ENCODE assay signal across 8 mouse cellular contexts in the genomic region with DNA sequence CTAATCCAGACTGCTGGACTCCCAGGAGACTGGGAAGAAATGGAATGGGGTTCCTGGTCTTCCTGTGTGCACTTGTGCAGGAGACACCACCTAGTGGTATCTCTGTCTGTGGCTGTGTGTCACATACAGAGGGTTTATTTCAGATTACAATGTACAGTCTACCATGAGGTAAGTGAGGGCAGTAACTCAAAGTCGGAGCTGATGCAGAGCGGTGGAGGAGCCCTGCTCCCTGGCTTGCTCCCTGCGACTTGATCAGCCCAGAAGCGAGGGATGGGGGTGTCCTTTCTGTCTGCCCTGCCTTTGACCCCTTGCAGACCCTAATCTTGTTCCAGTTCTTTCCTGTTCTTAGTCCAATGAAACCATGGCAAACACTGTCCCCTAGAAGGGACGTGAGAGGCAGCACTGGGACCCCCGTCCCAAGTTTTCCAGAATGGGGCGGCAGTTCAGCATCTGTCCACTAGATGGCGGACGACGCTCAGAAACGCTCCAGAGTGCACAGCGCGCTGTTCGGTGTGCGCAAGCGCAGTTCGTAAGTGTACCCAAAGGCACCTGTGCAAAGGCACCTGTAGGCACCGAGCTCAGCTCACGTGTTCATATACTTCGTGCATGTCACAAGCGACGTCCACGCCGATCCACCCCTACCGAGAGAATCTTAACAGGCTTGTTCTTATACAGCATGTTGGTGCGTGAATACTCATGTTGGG. TPM values are rescaled to one million over a fixed set of nuclear protein-coding genes. Genes with fewer than 3 reads are reported as not detected.
DNase-seq lines count a peak whose midpoint lies in the region; ATAC-seq and TF ChIP-seq lines count a peak whose summit lies in the region.

No protein-coding gene starts in this region.

- TF ChIP-seq CTCF in testis, adult 2 months (IDR thresholded peaks at IDR 0.05; ENCODE audit: control insufficient read depth, insufficient read depth, insufficient replicate concordance, low read depth, low read length): peak; percentile 98

- no peaks in the 10 kb centered on the region for H3K36me3 ChIP-seq in forebrain, embryonic 11.5 days (ENCODE audit: control insufficient read depth, insufficient read depth, low read length)
- H3K36me3 ChIP-seq in neural tube, embryonic 15.5 days: no peaks in the 10 kb centered on the region
- H3K36me3 ChIP-seq in testis, adult 2 months (ENCODE audit: control insufficient read depth, insufficient read depth, low read length): no peaks in the 10 kb centered on the region

- DNase-seq in brain, embryonic 18.5 days (ENCODE audit: low read depth, low spot score): peak; percentile 36
- peak; percentile 89 for DNase-seq in forebrain, embryonic 11.5 days (ENCODE audit: low spot score)
- peak; percentile 27 for DNase-seq in heart, postnatal 25 days (ENCODE audit: low spot score)
- peak; percentile 59 for DNase-seq in large intestine, adult 2 months (ENCODE audit: low read depth, low spot score)
- peak; percentile 78 to 86 for DNase-seq in lung, adult 18-20 months

- H3K4me3 ChIP-seq in forebrain, embryonic 11.5 days (ENCODE audit: low read depth, low read length): no peak overlapping the region
- peak overlapping the region; percentile 22 for H3K4me3 ChIP-seq in neural tube, embryonic 15.5 days (replicated peaks)
- H3K4me3 ChIP-seq in testis, adult 2 months (ENCODE audit: control insufficient read depth, low read depth, low read length): peak overlapping the region; percentile 17; the same call in 1 of the 2 replicates

- peak overlapping the region; percentile 41; the same call in 1 of the 2 replicates for H3K4me2 ChIP-seq in forebrain, embryonic 11.5 days (ENCODE audit: low read depth, low read length, severe bottlenecking)
- H3K4me2 ChIP-seq in neural tube, embryonic 15.5 days: peak overlapping the region; percentile 54

- H3K4me1 ChIP-seq in forebrain, embryonic 11.5 days (replicated peaks; ENCODE audit: control insufficient read depth, insufficient read depth, low read length): no peaks in the 10 kb centered on the region
- peaks cover 7% of the 10 kb centered on the region for H3K4me1 ChIP-seq in neural tube, embryonic 15.5 days
- H3K4me1 ChIP-seq in testis, adult 2 months (ENCODE audit: control insufficient read depth, insufficient read depth, low read length): peaks cover 11% of the 10 kb centered on the region

- peak; percentile 90 for ATAC-seq in CD4-positive, CD25-positive, alpha-beta regulatory T cell, adult 4 months
- ATAC-seq in forebrain, embryonic 11.5 days (replicated peaks; ENCODE audit: low FRiP score): peak; percentile 63
- peak; percentile 86 for ATAC-seq in neural tube, embryonic 15.5 days (ENCODE audit: low FRiP score)

- peaks cover 2% of the 10 kb centered on the region; the same call in 1 of the 2 replicates for H3K27me3 ChIP-seq in forebrain, embryonic 11.5 days (ENCODE audit: control insufficient read depth, insufficient read depth, low read length)
- peaks cover 41% of the 10 kb centered on the region for H3K27me3 ChIP-seq in neural tube, embryonic 15.5 days (replicated peaks)
- H3K27me3 ChIP-seq in testis, adult 2 months (ENCODE audit: control insufficient read depth, insufficient read depth, low read length): no peaks in the 10 kb centered on the region

- H3K27ac ChIP-seq in forebrain, embryonic 11.5 days (ENCODE audit: low read depth, low read length): no peak overlapping the region
- H3K27ac ChIP-seq in neural tube, embryonic 15.5 days (replicated peaks): no peak overlapping the region
- H3K27ac ChIP-seq in testis, adult 2 months (ENCODE audit: control insufficient read depth, insufficient read depth, low read depth, low read length): no peak overlapping the region

- no peak overlapping the region; the same call in 1 of the 2 replicates for H3K9ac ChIP-seq in forebrain, embryonic 11.5 days (ENCODE audit: low read length)
- no peak overlapping the region for H3K9ac ChIP-seq in neural tube, embryonic 15.5 days (replicated peaks)

- H3K9me3 ChIP-seq in forebrain, embryonic 11.5 days (ENCODE audit: control insufficient read depth, low read length): no peaks in the 10 kb centered on the region
- H3K9me3 ChIP-seq in neural tube, embryonic 15.5 days (replicated peaks): no peaks in the 10 kb centered on the region

- no peak for TF ChIP-seq POLR2A in testis, adult 2 months (IDR thresholded peaks at IDR 0.05; ENCODE audit: control insufficient read depth, low read depth, low read length)

- WGBS in forebrain, embryonic 11.5 days: 7% methylated on average over 26 of the region's 26 CpGs
- WGBS in large intestine, adult 2 months: 8% methylated on average over 26 of the region's 26 CpGs
- WGBS in neural tube, embryonic 15.5 days: 7% methylated on average over 26 of the region's 26 CpGs

- intact Hi-C loops in heart, postnatal 25 days (cut with DNase I): loop anchor here (1.0 to 5.0 kb wide), 2 partner anchors 63 to 101 kb away; no protein-coding TSS in a partner anchor

RNA-seq across cellular contexts. Expression of a gene that starts 12.6 kb away (rescaled TPM):
- 1 to 10 TPM; 7.5 to 8.5 TPM for polyA plus RNA-seq in CD4-positive, CD25-positive, alpha-beta regulatory T cell, adult 4 months (2017; shearing (Covaris generic))
- polyA plus RNA-seq in forebrain, embryonic 11.5 days (2014; fragmentation: Nextera tagmentation; extraction: Ambion mirVana): 237 and 256 TPM in 2 replicates
- 10 to 100 TPM; 20.3 to 20.9 TPM for total RNA-seq in heart, postnatal 25 days (2021)
- 60.2 and 76.9 TPM in 2 replicates for polyA plus RNA-seq in large intestine, adult 2 months (2012; rRNA removed)
- polyA plus RNA-seq in neural tube, embryonic 15.5 days (2015; fragmentation: Nextera tagmentation; extraction: Ambion mirVana): 33.4 and 51.7 TPM in 2 replicates
- 13.4 and 14.9 TPM in 2 replicates for polyA plus RNA-seq in testis, adult 2 months (2012; rRNA removed)

RNA-seq across cellular contexts. Expression of a gene that starts 39.4 kb away (rescaled TPM):
- polyA plus RNA-seq in CD4-positive, CD25-positive, alpha-beta regulatory T cell, adult 4 months (2017; shearing (Covaris generic)): 100 to 1,000 TPM; 268 to 337 TPM
- 430 and 504 TPM in 2 replicates for polyA plus RNA-seq in forebrain, embryonic 11.5 days (2014; fragmentation: Nextera tagmentation; extraction: Ambion mirVana)
- total RNA-seq in heart, postnatal 25 days (2021): 1,000 to 10,000 TPM; 1,983 to 2,045 TPM
- polyA plus RNA-seq in large intestine, adult 2 months (2012; rRNA removed): 2,454 and 2,475 TPM in 2 replicates
- polyA plus RNA-seq in neural tube, embryonic 15.5 days (2015; fragmentation: Nextera tagmentation; extraction: Ambion mirVana): 731 and 790 TPM in 2 replicates
- polyA plus RNA-seq in testis, adult 2 months (2012; rRNA removed): 446 and 549 TPM in 2 replicates

RNA-seq across cellular contexts. Expression of a gene that starts 46.7 kb away (rescaled TPM):
- polyA plus RNA-seq in CD4-positive, CD25-positive, alpha-beta regulatory T cell, adult 4 months (2017; shearing (Covaris generic)): 10 to 100 TPM; 26.7 to 27.2 TPM
- polyA plus RNA-seq in forebrain, embryonic 11.5 days (2014; fragmentation: Nextera tagmentation; extraction: Ambion mirVana): 276 and 322 TPM in 2 replicates
- total RNA-seq in heart, postnatal 25 days (2021): 10 to 100 TPM; 85.2 to 88.9 TPM
- polyA plus RNA-seq in large intestine, adult 2 months (2012; rRNA removed): 104 and 116 TPM in 2 replicates
- polyA plus RNA-seq in neural tube, embryonic 15.5 days (2015; fragmentation: Nextera tagmentation; extraction: Ambion mirVana): 195 and 209 TPM in 2 replicates
- 135 and 153 TPM in 2 replicates for polyA plus RNA-seq in testis, adult 2 months (2012; rRNA removed)

RNA-seq across cellular contexts. Expression of a gene that starts 48.6 kb away (rescaled TPM):
- polyA plus RNA-seq in CD4-positive, CD25-positive, alpha-beta regulatory T cell, adult 4 months (2017; shearing (Covaris generic)): not detected
- 0.49 and 0.53 TPM in 2 replicates for polyA plus RNA-seq in forebrain, embryonic 11.5 days (2014; fragmentation: Nextera tagmentation; extraction: Ambion mirVana)
- total RNA-seq in heart, postnatal 25 days (2021): under 1 TPM in 1 of 2 experiments, not detected in 1; 0.05 TPM
- 0.09 and 0.19 TPM in 2 replicates for polyA plus RNA-seq in large intestine, adult 2 months (2012; rRNA removed)
- polyA plus RNA-seq in neural tube, embryonic 15.5 days (2015; fragmentation: Nextera tagmentation; extraction: Ambion mirVana): 0.63 and 1.0 TPM in 2 replicates
- 0.43 and 0.52 TPM in 2 replicates for polyA plus RNA-seq in testis, adult 2 months (2012; rRNA removed)

RNA-seq across cellular contexts. Expression of a gene that starts 58.6 kb away (rescaled TPM):
- polyA plus RNA-seq in CD4-positive, CD25-positive, alpha-beta regulatory T cell, adult 4 months (2017; shearing (Covaris generic)): 1 to 10 TPM in 1 of 2 experiments, not detected in 1; 1.3 TPM
- 13.3 and 15.9 TPM in 2 replicates for polyA plus RNA-seq in forebrain, embryonic 11.5 days (2014; fragmentation: Nextera tagmentation; extraction: Ambion mirVana)
- 1 to 10 TPM; 7.5 to 8.8 TPM for total RNA-seq in heart, postnatal 25 days (2021)
- polyA plus RNA-seq in large intestine, adult 2 months (2012; rRNA removed): 5.7 and 7.6 TPM in 2 replicates
- 9.1 and 14.0 TPM in 2 replicates for polyA plus RNA-seq in neural tube, embryonic 15.5 days (2015; fragmentation: Nextera tagmentation; extraction: Ambion mirVana)
- polyA plus RNA-seq in testis, adult 2 months (2012; rRNA removed): 596 and 686 TPM in 2 replicates

Comparison
In these comparisons a context has a peak if more than half of its experiments do, and no peak if none do; other contexts are left out.
1. DNase-seq: peak in every context shown above with its lines; median percentile 89 in forebrain, embryonic 11.5 days; 82 in lung, adult 18-20 months; 59 in large intestine, adult 2 months; 36 in brain, embryonic 18.5 days; 27 in heart, postnatal 25 days.